ENCODE assay signal across 34 mouse cellular contexts in genomic region chr4:45921663-45922435, GRCm38 (mm10). TPM values are rescaled to one million over a fixed set of nuclear protein-coding genes. Genes with fewer than 3 reads are reported as not detected.
"Had no signal": no experiment of that assay in that cellular context is flagged by ENCODE, and none has a peak within 500 bp of the region (broad histone marks: within the 10 kb centered on the region; RNA-seq: fewer than 3 reads in every experiment).

No protein-coding gene starts in this region.

- ATAC-seq: liver, embryonic 12.5 days; liver, postnatal 0 days; lung, postnatal 0 days; midbrain, embryonic 13.5 days; midbrain, embryonic 15.5 days; midbrain, embryonic 16.5 days had no signal

- H3K4me1 ChIP-seq: limb, embryonic 10.5 days; limb, embryonic 12.5 days; limb, embryonic 13.5 days; limb, embryonic 15.5 days; liver, embryonic 12.5 days; liver, embryonic 13.5 days; liver, embryonic 15.5 days; lung, embryonic 15.5 days; megakaryocyte, embryonic 14.5 days; midbrain, embryonic 10.5 days; midbrain, embryonic 12.5 days; midbrain, embryonic 13.5 days; midbrain, embryonic 15.5 days; neural tube, embryonic 12.5 days had no signal

- H3K36me3 ChIP-seq: limb, embryonic 10.5 days; limb, embryonic 12.5 days; limb, embryonic 13.5 days; limb, embryonic 15.5 days; liver, embryonic 12.5 days; liver, embryonic 13.5 days; liver, embryonic 15.5 days; lung, embryonic 15.5 days; midbrain, embryonic 10.5 days; midbrain, embryonic 12.5 days; midbrain, embryonic 13.5 days; midbrain, embryonic 15.5 days; neural tube, embryonic 12.5 days; neural tube, embryonic 13.5 days had no signal

- H3K4me2 ChIP-seq: limb, embryonic 12.5 days; limb, embryonic 13.5 days; limb, embryonic 15.5 days; liver, embryonic 11.5 days; liver, embryonic 12.5 days; liver, embryonic 13.5 days; liver, embryonic 15.5 days; lung, embryonic 14.5 days; lung, embryonic 15.5 days; midbrain, embryonic 11.5 days; midbrain, embryonic 12.5 days; midbrain, embryonic 13.5 days; midbrain, embryonic 15.5 days; neural tube, embryonic 12.5 days; neural tube, embryonic 13.5 days had no signal

- H3K4me3 ChIP-seq: limb, embryonic 10.5 days; limb, embryonic 12.5 days; limb, embryonic 13.5 days; limb, embryonic 15.5 days; liver, embryonic 12.5 days; liver, embryonic 13.5 days; liver, embryonic 15.5 days; lung, embryonic 15.5 days; megakaryocyte, embryonic 14.5 days; midbrain, embryonic 10.5 days; midbrain, embryonic 12.5 days; midbrain, embryonic 13.5 days; midbrain, embryonic 15.5 days; myocyte; neural tube, embryonic 12.5 days; neural tube, embryonic 13.5 days had no signal

- H3K27me3 ChIP-seq: limb, embryonic 12.5 days; limb, embryonic 13.5 days; limb, embryonic 15.5 days; liver, embryonic 12.5 days; liver, embryonic 13.5 days; lung, embryonic 15.5 days; midbrain, embryonic 12.5 days; midbrain, embryonic 13.5 days; midbrain, embryonic 15.5 days; neural tube, embryonic 12.5 days; neural tube, embryonic 13.5 days had no signal

- DNase-seq: left cerebral cortex, postnatal 4 days; liver; liver, embryonic 13.5 days; liver, postnatal 0 days; lung, adult 18-20 months; lung, adult 2 months; lung, embryonic 14.5 days; lung, postnatal 10 days; lung, postnatal 14 days; lung, postnatal 36 days; lung, postnatal 4 days; midbrain, embryonic 14.5 days had no signal

- H3K27ac ChIP-seq: limb, embryonic 10.5 days; limb, embryonic 12.5 days; limb, embryonic 13.5 days; limb, embryonic 15.5 days; liver, embryonic 12.5 days; liver, embryonic 13.5 days; liver, embryonic 14.5 days; liver, embryonic 15.5 days; lung, embryonic 15.5 days; macrophage; midbrain, embryonic 10.5 days; midbrain, embryonic 12.5 days; midbrain, embryonic 13.5 days; midbrain, embryonic 15.5 days; neural tube, embryonic 12.5 days; neural tube, embryonic 13.5 days had no signal

- H3K9ac ChIP-seq: limb, embryonic 12.5 days; limb, embryonic 13.5 days; limb, embryonic 15.5 days; liver, embryonic 12.5 days; liver, embryonic 13.5 days; liver, embryonic 14.5 days; liver, embryonic 15.5 days; liver, postnatal 0 days; lung, embryonic 14.5 days; lung, embryonic 15.5 days; midbrain, embryonic 12.5 days; midbrain, embryonic 13.5 days; midbrain, embryonic 15.5 days; neural tube, embryonic 12.5 days; neural tube, embryonic 13.5 days had no signal

- H3K9me3 ChIP-seq: limb, embryonic 10.5 days; limb, embryonic 12.5 days; limb, embryonic 13.5 days; limb, embryonic 15.5 days; liver, embryonic 12.5 days; liver, embryonic 13.5 days; liver, embryonic 15.5 days; lung, embryonic 15.5 days; midbrain, embryonic 12.5 days; midbrain, embryonic 13.5 days; midbrain, embryonic 15.5 days; neural tube, embryonic 12.5 days; neural tube, embryonic 13.5 days had no signal

RNA-seq across cellular contexts. Expression of gene Ccdc180, which starts 31.7 kb away (rescaled TPM):
- polyA plus RNA-seq: limb, embryonic 10.5 days; limb, embryonic 11.5 days; limb, embryonic 12.5 days; midbrain, embryonic 11.5 days; midbrain, embryonic 12.5 days; myocyte; neural tube, embryonic 12.5 days had no signal
